Mouse (Mus musculus) adrenal gland (tissue): ENCODE measurements around the gene Ankrd11.

Experiments
- intact Hi-C: fragments of 180-260 bp; cut with DNase I; formaldehyde crosslinking; loops from one replicate; pipeline ENCODE4 v1.15.1; 2025

Gene Ankrd11

DNA sequence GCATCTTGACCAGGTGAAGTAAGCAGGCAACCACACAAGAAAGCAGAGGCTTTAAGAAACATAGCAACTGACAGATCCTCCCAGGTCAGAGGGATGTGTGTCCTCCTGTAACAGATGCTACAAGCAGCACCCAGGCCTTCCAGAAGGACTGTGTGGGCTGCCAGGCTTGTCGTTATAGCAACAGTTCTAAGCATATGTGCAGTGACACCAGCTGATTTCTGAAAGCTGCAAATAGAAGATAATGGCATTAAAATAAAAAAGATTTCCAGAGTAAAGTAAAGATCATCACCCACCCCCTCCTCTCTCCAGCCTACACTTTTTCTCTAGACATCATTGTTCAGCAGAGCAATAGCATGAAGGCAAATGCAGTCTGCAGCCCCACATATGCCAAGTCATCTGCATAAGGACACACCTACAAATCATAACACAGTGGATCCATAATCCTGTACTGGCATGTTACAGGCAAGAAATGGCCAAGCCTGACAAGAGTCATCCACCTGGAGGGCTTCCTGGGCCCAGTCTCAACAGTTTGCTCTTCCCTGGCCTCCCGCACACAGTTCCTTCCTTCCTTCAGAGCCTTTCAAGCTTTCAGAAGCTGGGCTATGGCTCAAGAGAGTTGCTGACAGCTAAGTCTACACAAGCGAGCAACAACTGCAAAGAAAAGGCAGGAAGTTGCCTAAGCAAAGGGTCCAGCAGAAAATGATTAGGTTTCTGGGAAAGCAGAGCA lies 110.1 kb downstream of the Ankrd11 start:
- intact Hi-C loops = no loop called here

- intact Hi-C loops = no loop called here
Measured at GRCm38 (mm10) chr8:122928631-122929224, 113.3 kb downstream of the Ankrd11 start.

- intact Hi-C loops = no loop called here
Measured at GRCm38 (mm10) chr8:122927841-122928240, 114.2 kb downstream of the Ankrd11 start.

DNA sequence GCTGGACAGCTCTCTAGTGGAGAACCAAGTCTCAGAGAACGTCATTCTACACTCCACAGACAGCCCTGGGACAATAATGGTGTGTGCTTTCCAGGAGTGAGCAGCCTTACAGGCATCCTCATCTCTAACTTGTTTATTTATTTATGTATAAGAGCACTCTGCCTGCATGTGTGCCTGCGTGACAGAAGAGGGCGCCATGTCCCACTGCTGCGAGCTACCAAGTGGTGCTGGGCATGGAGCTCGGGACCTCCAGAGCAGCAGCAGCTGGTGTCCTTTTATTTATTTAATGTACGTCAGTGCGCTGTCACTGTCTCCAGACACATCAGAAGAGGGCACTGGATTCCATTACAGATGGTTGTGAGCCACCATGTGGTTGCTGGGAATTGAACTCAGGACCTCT lies 115.3 kb downstream of the Ankrd11 start:
- intact Hi-C loops = no loop called here

- intact Hi-C loops = no loop called here
Measured at GRCm38 (mm10) chr8:122925939-122926722, 115.9 kb downstream of the Ankrd11 start.

DNA sequence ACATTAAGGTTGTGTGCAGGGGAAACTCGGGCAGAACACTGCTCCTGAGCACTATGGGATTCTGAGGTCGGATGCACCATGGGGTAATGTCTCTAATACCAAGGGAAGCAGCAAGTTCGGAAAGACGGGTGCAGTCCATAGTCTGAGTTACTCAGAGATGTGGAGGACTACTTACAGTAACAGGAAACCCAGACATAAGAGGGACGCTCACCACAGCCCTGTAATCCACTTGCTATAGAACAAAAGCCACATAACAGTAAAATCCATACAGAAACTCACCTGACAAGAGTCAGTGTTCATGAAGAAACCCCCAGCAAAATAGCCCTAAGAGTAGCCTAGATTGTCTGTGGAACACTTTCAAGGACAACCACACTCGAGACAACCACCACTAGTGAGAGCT lies 118.0 kb downstream of the Ankrd11 start:
- intact Hi-C loops = no loop called here

GRCm38 (mm10) chr8:122923431-122924090 lies 118.5 kb downstream of the Ankrd11 start:
- intact Hi-C loops = no loop called here

DNA sequence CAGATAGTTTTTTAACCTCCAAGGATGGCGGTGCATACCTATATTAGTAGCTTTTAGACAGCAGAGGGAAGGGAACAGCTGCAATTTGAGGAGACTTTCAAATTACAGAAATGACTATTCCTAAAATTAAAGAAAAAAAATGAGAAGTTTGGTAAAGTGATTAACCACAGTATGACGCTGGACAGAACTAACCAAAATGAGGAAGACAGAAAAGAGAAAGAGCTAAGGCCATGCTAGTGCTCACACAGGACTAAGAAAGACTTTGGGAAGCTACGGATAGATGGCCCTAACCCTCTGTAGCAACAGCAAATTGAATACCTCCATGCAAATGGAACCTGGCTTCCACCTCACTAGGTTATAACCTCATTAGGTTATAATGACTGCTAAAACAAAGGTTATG lies 119.1 kb downstream of the Ankrd11 start:
- intact Hi-C loops = no loop called here

GRCm38 (mm10) chr8:122920890-122921289 lies 121.2 kb downstream of the Ankrd11 start:
- intact Hi-C loops = no loop called here

GRCm38 (mm10) chr8:122918438-122919107 lies 123.5 kb downstream of the Ankrd11 start:
- intact Hi-C loops = no loop called here

DNA sequence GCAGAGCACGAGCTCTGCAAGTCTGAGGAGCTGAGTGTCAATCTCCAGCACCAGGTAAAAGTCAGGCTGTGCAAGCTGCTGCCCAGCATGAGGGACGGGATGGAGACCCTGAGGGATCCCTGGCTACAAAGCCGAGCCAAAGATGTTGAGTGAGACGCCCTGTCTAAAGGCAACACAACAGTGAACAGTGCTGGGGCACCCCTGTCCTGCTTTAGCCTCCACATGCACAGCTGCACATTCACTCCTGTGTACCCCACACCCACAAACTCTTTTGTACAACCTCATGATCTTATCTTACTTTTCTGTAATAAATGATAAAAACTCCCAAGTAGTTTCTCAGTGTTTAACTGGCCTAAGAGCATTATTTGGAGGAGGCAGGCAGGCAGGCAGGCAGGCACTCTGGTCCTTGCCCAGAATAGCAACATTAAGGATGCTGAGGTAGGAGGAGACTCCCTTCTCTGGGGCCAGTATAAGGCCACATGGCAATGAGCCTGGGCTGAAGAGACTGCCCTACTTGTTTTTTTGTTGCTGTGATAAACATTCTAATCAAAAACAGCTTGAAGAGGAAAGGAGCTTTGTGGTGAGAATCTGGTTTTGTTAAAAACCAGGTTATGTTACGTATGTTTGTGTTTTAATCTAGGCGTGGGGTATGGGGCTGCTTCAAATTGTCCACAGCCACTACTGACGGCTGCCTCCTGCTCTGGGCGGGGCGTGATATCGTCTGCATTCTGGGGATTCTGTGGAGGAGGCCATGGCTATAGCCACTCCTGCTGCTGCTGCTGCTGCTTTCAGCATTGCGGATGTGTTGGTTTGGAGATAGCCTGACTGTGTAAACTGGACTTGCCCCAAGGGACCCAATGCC lies 124.3 kb downstream of the Ankrd11 start:
- intact Hi-C loops = no loop called here

DNA sequence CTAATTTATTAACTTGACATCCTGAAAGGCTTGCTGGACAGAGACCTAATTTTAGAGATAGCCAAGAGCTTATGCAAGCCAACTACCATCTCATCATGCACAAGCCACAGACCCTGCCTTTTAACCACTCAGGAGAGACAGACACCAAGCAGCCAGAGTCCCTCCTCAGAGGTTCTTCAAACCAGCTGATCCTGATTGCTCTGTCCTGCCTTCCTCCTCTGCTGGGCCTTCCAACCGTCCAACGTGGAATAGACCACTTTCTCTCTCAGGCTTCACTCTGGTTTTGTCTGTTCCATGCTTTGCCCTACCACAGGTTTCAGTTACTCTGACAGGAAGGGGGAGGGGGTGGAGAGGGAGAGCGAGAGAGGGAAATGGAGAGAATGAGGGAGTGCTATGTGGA lies 125.3 kb downstream of the Ankrd11 start:
- intact Hi-C loops = no loop called here

GRCm38 (mm10) chr8:122912871-122913270 lies 129.2 kb downstream of the Ankrd11 start:
- intact Hi-C loops = no loop called here

DNA sequence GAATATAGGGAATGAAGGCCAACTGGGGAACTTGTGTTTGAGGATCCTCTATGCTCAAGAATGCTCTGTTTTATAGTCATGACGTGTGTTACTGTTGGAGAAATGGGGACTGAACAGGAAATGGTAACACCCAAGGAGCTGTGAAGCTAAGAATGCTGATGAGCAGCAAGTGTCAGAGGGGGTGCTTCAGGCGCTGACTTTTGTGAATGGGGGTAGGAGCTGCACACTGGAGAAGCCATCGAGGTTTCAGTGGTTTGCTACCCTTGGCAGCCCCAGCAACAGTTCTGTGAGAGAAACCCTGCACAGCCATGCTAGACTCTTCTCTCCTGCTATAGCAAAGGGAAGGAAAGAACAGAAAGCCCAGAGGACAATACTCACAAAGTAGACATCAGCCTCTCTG lies 129.9 kb downstream of the Ankrd11 start:
- intact Hi-C loops = no loop called here

DNA sequence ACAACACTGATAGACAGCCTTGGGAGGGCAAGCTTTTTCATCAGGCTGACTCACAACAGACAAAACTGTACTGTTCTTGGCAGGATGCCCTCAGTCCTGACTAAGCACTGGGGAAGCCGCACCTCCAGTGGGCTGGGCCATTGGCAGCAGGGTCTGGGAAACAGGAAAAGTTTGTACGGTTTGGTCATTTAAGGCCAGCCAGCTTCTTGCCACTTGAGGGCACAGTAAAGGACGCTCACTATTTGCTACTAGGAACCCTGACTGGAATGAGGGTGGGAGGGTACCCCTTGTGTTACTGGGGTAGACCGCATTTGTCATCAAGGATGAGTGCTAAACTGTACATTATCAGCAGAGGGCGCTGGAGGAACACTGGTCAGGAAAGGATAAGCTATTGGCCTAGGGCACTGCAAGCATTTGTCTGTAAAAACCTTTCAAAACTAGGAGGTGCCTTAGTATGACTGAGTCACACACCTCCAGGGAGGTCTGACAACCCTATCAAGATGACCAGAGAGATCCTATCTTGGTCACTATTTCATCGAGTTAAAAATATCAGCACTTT lies 135.5 kb downstream of the Ankrd11 start:
- intact Hi-C loops = loop anchor here (2.0 to 5.0 kb wide), 4 partner anchors 36 to 196 kb away; partner anchors contain the start of genes Ankrd11 and Rpl13

GRCm38 (mm10) chr8:122905346-122905745 lies 136.7 kb downstream of the Ankrd11 start:
- intact Hi-C loops = loop anchor here (5.0 kb wide), 3 partner anchors 37 to 197 kb away; partner anchors contain the start of genes Ankrd11 and Rpl13

GRCm38 (mm10) chr8:122904496-122904895 lies 137.6 kb downstream of the Ankrd11 start:
- intact Hi-C loops = no loop called here

- intact Hi-C loops = no loop called here
Measured at GRCm38 (mm10) chr8:122903002-122903401, 139.1 kb downstream of the Ankrd11 start.

GRCm38 (mm10) chr8:122902581-122902980 lies 139.5 kb downstream of the Ankrd11 start:
- intact Hi-C loops = no loop called here
